Mouse (Mus musculus) heart, adult 2 months (tissue): ENCODE measurements around the gene Gsg1.

Experiments used
- CTCF ChIP-seq: fragments of 200-600 bp; IDR thresholded peaks from 2 replicates; pipeline ENCODE4 v1.8.1; 2022; ENCODE audit warnings: antibody characterized with exemption, mild to moderate bottlenecking, moderate library complexity
- EP300 ChIP-seq: fragments of 200-500 bp; IDR thresholded peaks from 2 replicates; pipeline ENCODE4 v1.6.1; 2011; ENCODE audit warnings: low read depth, low read length, control low read depth; ENCODE audit not compliant: insufficient read depth
- POLR2A ChIP-seq: fragments of 200-500 bp; IDR thresholded peaks from 2 replicates; pipeline ENCODE4 v1.6.1; 2011; ENCODE audit warnings: mild to moderate bottlenecking, low read depth, low read length, control low read depth; ENCODE audit not compliant: insufficient read depth

DNA sequence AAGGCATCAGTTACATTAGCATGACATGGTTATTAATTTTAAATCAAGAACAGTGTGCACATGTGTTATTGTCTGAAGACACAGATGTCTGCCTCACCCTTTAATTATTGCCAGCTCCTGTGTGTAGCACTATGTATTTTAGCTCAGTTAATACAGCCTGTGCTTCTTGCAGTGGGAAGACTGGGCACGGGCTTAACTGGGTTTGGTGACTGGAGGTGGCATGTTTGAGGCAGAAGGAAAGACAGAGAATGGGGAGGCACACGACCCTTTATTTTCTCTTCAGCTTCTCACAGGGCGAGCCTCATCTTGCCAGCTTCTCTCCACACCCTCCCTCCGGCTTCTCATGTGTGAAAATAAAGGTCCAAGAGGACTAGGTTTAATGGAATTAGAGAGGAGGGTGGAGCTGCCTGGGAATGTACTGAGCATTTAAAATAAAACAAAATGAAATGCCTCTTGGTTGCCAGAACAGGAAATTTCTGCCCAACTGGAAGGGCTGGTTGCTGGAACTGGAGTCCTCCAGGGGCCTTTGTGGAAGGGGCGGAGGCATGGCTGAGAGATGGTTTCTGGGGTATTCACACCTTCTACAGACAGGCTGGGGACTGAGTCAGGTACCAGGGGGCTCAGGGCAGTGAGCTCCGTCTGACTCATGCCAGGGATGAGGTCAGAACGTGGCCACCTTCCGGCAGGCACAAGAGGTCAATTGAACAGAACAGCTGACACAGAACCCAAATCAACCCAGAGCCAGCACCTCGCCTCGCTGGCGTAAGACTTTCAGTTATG, 41.1 kb upstream of the Gsg1 start:
- TF ChIP-seq POLR2A (no peak), EP300 (no peak), CTCF (no peak)
